Mouse (Mus musculus) testis, adult 2 months (tissue): ENCODE measurements at regions not wholly inside any gene's neighbourhood (a gene's known extent, or its start where the extent isn't known, plus 50 kb on each side); places are given as distances from the start of the nearest gene placed in this dataset.

ENCODE experiments used
- CTCF ChIP-seq: fragments of 200-500 bp; IDR thresholded peaks from 2 replicates; pipeline ENCODE4 v1.5.1; 2012; ENCODE audit warnings: low read depth, mild to moderate bottlenecking, inconsistent platforms, low read length, moderate library complexity; ENCODE audit not compliant: control insufficient read depth, insufficient read depth, insufficient replicate concordance
- POLR2A ChIP-seq: fragments of 200-500 bp; IDR thresholded peaks from 2 replicates; pipeline ENCODE4 v1.6.1; 2012; ENCODE audit warnings: low read depth, mild to moderate bottlenecking, inconsistent platforms, low read length, moderate library complexity; ENCODE audit not compliant: control insufficient read depth

GRCm38 (mm10) chr19:21115693-21116092 lies 156.4 kb upstream of the Zfand5 start:
- no peak for TF ChIP-seq CTCF
- TF ChIP-seq POLR2A = no peak
